Mouse (Mus musculus) limb, embryonic 11.5 days (tissue): ENCODE results near the gene Rilp. TPM values are rescaled to one million over a fixed set of nuclear protein-coding genes. Genes with fewer than 3 reads are reported as not detected.

Source experiments
- ATAC-seq: fragments of 200-750 bp; cut with Nextera tagmentation; 2 replicates; pipeline ENCODE4 v1.8.0; 2017; ENCODE audit warnings: low read depth; ENCODE audit not compliant: insufficient number of reproducible peaks, low FRiP score, low TSS enrichment
- DNase-seq: peaks from one replicate; pipeline ENCODE4 v3.0.0-alpha.2; 2015; ENCODE audit warnings: low spot score
- H3K27ac ChIP-seq: fragments of 300-500 bp; sonication (generic); replicated peaks from 2 replicates; pipeline ENCODE4 v1.5.1; 2014; ENCODE audit warnings: low read depth, mild to moderate bottlenecking, low read length
- H3K27me3 ChIP-seq: fragments of 300-500 bp; sonication (generic); 2 replicates; pipeline ENCODE4 v1.6.1; 2014; ENCODE audit warnings: mild to moderate bottlenecking, low read length, mixed read lengths; ENCODE audit not compliant: control insufficient read depth, insufficient read depth
- H3K36me3 ChIP-seq: fragments of 300-500 bp; sonication (generic); 2 replicates; pipeline ENCODE4 v1.6.1; 2014; ENCODE audit warnings: mild to moderate bottlenecking, low read length, moderate library complexity, mixed read lengths; ENCODE audit not compliant: control insufficient read depth, insufficient read depth
- H3K4me1 ChIP-seq: fragments of 300-500 bp; sonication (generic); 2 replicates; pipeline ENCODE4 v1.6.1; 2014; ENCODE audit warnings: low read length, mixed read lengths; ENCODE audit not compliant: control insufficient read depth, insufficient read depth
- H3K4me2 ChIP-seq: fragments of 300-500 bp; sonication (generic); 2 replicates; pipeline ENCODE4 v1.6.1; 2014; ENCODE audit warnings: low read depth, mild to moderate bottlenecking, moderate library complexity; ENCODE audit not compliant: severe bottlenecking
- H3K4me3 ChIP-seq: fragments of 300-500 bp; sonication (generic); 2 replicates; pipeline ENCODE4 v1.5.1; 2014; ENCODE audit warnings: low read depth, low read length
- H3K9ac ChIP-seq: fragments of 300-500 bp; sonication (generic); 2 replicates; pipeline ENCODE4 v1.6.1; 2014; ENCODE audit warnings: mild to moderate bottlenecking, low read length
- H3K9me3 ChIP-seq: fragments of 300-500 bp; sonication (generic); 2 replicates; pipeline ENCODE4 v1.6.1; 2016; ENCODE audit warnings: low read length; ENCODE audit not compliant: control insufficient read depth
- WGBS: fragments of 180-500 bp; shearing (Covaris S2); extraction: QIAGEN DNeasy Blood & Tissue Kit; methylation state at CpG from one replicate; pipeline ENCODE4 v1.1.7; 2014; 5-methylcytosine and 5-hydroxymethylcytosine counted together
- polyA plus RNA-seq: library from polyadenylated mRNA; unstranded; fragments of >200 nt; fragmentation: Nextera tagmentation; extraction: Ambion mirVana; gene quantifications from 2 replicates; pipeline ENCODE4 v1.2.1, GENCODE M21; 2014

Rilp gene
- polyA plus RNA-seq, 1 experiment from 2014 or later, result 0.59 TPM

- Histone ChIP-seq H3K4me2 (peak overlapping the region; percentile 87), H3K9me3 (no peaks in the 10 kb centered on the region), H3K4me3 (peak overlapping the region; percentile 39), H3K27me3 (no peaks in the 10 kb centered on the region), H3K27ac (no peak overlapping the region), H3K4me1 (peaks cover 14% of the 10 kb centered on the region), H3K9ac (peak overlapping the region; percentile 39), H3K36me3 (peaks cover 21% of the 10 kb centered on the region)
- under 1% methylated on average over 24 of the region's 24 CpGs for WGBS
- ATAC-seq, result peak; percentile 85
- peak; percentile 96 for DNase-seq
Measured at GRCm38 (mm10) chr11:75510627-75510993, 716 bp downstream of the Rilp start.

GRCm38 (mm10) chr11:75511213-75511612 is 1.3 kb downstream of the Rilp start:
- 87% methylated on average over 6 of the region's 6 CpGs for WGBS
- H3K4me2 ChIP-seq, result no peak overlapping the region
- ATAC-seq (no peak), DNase-seq (no peak)
- no peaks in the 10 kb centered on the region for H3K9me3 ChIP-seq
- H3K27ac ChIP-seq, result no peak overlapping the region
- H3K9ac ChIP-seq, result no peak overlapping the region
- H3K4me1 ChIP-seq, result peaks cover 14% of the 10 kb centered on the region
- no peaks in the 10 kb centered on the region for H3K27me3 ChIP-seq
- peaks cover 18% of the 10 kb centered on the region for H3K36me3 ChIP-seq
- no peak overlapping the region for H3K4me3 ChIP-seq

DNA sequence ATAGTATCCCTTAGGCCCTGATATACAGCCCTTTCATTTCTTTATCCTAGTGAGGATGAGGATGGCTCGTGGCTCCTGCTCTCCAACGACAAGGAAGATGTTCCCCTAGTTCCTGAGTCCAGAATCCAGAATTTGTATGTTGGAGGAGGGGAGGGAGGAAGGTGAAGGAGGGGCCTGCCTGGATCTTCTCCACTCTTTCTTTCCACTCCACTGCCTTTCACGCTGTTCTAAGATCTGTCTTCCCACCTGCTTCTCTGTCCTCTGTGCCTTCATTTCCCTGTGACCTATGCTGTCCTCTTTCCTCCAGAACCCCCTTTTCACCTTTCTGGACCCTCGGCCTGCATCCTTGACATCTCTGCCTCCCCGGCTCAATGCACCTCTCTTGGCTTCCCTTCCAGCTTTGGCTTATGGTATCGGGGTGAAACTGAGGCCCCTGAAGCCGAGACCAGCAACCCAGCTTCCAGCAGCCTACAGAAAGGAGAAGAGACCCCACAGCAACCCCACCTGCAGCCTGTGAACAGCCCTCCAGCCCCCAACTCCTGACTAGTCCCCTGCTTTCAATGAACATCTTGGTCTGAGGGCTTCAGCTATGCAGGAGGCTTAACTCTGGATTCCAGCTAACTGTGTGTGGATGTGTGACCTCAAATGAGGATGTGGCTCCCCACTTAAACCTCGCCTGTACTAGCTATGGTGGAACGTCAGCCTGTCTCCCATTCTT is 2.6 kb downstream of the Rilp start:
- no peak overlapping the region for H3K4me3 ChIP-seq
- H3K27me3 ChIP-seq, result no peaks in the 10 kb centered on the region
- no peak overlapping the region for H3K9ac ChIP-seq
- H3K9me3 ChIP-seq, result no peaks in the 10 kb centered on the region
- no peak overlapping the region for H3K4me2 ChIP-seq
- H3K27ac ChIP-seq, result no peak overlapping the region
- 85% methylated on average over 9 of the region's 9 CpGs for WGBS
- peaks cover 14% of the 10 kb centered on the region for H3K4me1 ChIP-seq
- DNase-seq, result no peak
- H3K36me3 ChIP-seq, result peaks cover 14% of the 10 kb centered on the region
- no peak for ATAC-seq

DNA sequence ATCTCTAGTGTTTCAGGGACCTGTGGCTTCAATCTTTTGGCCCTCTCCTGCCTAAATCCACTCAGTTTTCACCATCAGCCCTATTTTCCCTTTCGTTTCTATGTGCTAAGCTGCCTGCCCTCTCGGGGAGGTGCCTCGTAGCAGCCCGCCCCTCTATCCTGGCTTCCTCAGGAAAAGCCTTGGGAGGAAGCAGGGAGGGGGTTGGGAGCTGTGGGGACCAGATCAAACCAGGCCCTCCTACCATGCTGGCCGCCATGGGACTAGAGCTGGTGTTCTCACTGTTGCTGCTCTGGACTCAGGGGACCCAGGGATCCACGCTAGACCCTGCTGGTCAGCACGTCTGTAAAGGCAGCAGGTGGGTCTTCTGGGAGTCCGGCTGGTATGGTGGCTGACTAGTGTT is 3.4 kb downstream of the Rilp start, which contains the start of gene Scarf1:
Gene Scarf1 (plus strand): TSS at position 205 of the 400 bp plus-strand sequence.
- Histone ChIP-seq H3K9ac (peak within 1 kb of the TSS; percentile 17; the same call in 1 of the 2 replicates), H3K4me3 (no peak within 1 kb of the TSS), H3K27me3 (no peaks in the 10 kb centered on the region), H3K4me1 (peaks cover 14% of the 10 kb centered on the region), H3K36me3 (peaks cover 10% of the 10 kb centered on the region), H3K27ac (no peak within 1 kb of the TSS), H3K4me2 (peak within 1 kb of the TSS; percentile 17; the same call in 1 of the 2 replicates), H3K9me3 (no peaks in the 10 kb centered on the region)
- DNase-seq (no peak), ATAC-seq (no peak)
- WGBS, result 54% methylated on average over 8 of the region's 8 CpGs

GRCm38 (mm10) chr11:75515186-75515585 is 5.3 kb downstream of the Rilp start:
- ATAC-seq, result no peak
- WGBS, result 90% methylated on average over 25 of the region's 25 CpGs
- H3K9ac ChIP-seq, result no peak overlapping the region

DNA sequence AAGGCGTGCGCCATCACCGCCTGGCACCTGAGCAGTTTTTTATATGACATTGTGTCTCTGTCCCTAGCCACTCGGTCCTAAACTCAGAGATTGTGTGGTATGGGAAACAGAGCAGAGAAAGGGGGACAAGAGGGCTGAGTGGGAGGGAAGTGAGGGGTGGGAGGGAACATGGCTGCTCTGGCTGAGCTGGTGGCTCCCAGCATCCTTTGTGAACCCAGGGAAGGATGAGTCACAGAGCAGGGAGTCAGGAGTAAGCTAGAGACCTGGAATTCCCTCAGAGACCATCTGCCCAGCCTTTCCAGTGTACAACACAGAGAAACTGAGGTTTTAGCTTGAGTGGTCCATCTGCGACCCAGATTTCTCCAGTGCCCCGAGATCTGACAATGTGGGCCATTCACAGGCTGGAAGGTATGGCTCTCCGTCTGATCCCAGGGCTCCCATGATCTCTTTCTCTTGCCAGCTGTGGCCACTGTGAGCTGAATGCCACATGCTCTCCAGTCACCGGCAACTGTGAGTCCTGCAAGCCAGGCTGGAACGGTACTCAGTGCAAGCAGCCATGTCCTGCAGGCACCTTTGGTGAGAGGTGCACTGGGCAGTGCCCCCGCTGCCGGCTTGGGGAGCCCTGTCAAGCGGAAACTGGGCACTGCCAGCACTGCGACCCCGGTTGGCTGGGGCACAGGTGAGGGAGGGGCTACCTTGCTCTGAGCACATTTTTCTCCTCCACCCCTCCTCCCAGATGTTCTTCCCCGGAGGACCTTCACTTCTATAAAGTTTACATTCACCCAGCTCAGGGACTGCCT is 10.1 kb downstream of the Rilp start:
- 79% methylated on average over 15 of the region's 15 CpGs for WGBS
- Histone ChIP-seq H3K4me1 (no peaks in the 10 kb centered on the region), H3K4me3 (no peak overlapping the region), H3K27ac (no peak overlapping the region), H3K36me3 (no peaks in the 10 kb centered on the region), H3K9me3 (no peaks in the 10 kb centered on the region), H3K9ac (peak overlapping the region; percentile 18; the same call in 1 of the 2 replicates), H3K4me2 (no peak overlapping the region), H3K27me3 (no peaks in the 10 kb centered on the region)
- no peak for DNase-seq
- ATAC-seq, result no peak

More at GRCm38 (mm10) chr11:75515186-75515585, 5.3 kb downstream of the Rilp start:
- H3K36me3 ChIP-seq, result no peaks in the 10 kb centered on the region
- H3K4me2 ChIP-seq, result no peak overlapping the region
- DNase-seq, result no peak
- no peaks in the 10 kb centered on the region for H3K27me3 ChIP-seq
- peaks cover under 1% of the 10 kb centered on the region; the same call in 1 of the 2 replicates for H3K4me1 ChIP-seq
- H3K9me3 ChIP-seq, result no peaks in the 10 kb centered on the region
- no peak overlapping the region for H3K27ac ChIP-seq
- no peak overlapping the region for H3K4me3 ChIP-seq

DNA sequence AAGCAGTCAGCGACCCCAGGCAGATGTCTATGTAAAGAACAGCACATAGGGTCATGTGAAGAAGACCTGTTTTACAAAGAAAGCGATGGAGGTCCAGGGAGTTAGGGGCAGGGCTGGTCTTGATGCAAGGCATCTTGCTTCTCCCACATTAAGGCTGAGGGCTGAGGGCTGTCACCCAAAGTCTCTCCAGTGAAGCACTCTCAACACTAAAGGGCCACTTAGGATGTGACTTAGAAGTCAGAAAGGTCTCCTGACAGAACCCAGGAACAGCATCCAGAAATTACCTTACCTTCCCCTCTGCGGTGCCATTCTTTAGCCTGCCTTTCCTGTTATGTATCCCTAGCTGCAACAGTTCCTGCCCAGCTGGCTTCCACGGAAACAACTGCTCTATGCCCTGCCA is 11.7 kb downstream of the Rilp start:
- H3K9ac ChIP-seq, result no peak overlapping the region
- H3K4me2 ChIP-seq, result no peak overlapping the region
- DNase-seq (no peak), ATAC-seq (no peak)
- H3K36me3 ChIP-seq, result no peaks in the 10 kb centered on the region
- no peak overlapping the region for H3K4me3 ChIP-seq
- no peaks in the 10 kb centered on the region for H3K4me1 ChIP-seq
- no peaks in the 10 kb centered on the region for H3K9me3 ChIP-seq
- H3K27ac ChIP-seq, result no peak overlapping the region
- WGBS, result 90% methylated on average over 4 of the region's 4 CpGs
- H3K27me3 ChIP-seq, result no peaks in the 10 kb centered on the region

DNA sequence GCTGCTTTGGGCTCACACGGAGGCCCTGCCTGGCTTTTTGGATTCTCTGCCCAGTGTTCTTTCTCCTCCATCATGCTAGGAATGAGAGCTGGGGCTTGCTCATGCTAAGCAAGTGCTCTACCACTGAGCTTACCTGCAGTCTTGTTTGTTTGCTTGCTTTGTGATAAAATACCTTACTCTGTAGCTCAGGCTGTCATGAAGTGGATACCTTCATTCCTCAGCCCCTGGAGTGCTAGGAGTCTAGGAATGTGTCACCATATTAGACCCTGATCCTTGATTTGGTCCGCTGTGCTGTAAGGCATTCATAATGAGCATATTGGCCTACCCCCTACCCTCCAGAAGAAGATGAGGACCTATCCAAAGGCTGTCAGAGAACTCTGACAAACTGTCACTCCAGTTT is 12.9 kb downstream of the Rilp start:
- Histone ChIP-seq H3K4me3 (no peak overlapping the region), H3K27me3 (no peaks in the 10 kb centered on the region), H3K9me3 (no peaks in the 10 kb centered on the region), H3K36me3 (no peaks in the 10 kb centered on the region), H3K4me2 (no peak overlapping the region), H3K9ac (no peak overlapping the region), H3K27ac (no peak overlapping the region), H3K4me1 (no peaks in the 10 kb centered on the region)
- DNase-seq, result no peak
- no peak for ATAC-seq
- WGBS, result 86% methylated on average over 2 of the region's 2 CpGs
